Mouse (Mus musculus): Measurements from ENCODE around the gene Hnf4a. TPM values are rescaled to one million over a fixed set of nuclear protein-coding genes. Genes with fewer than 3 reads are reported as not detected.

Gene Hnf4a
- total and polyA plus RNA-seq, 3 experiments = 0.39 to 1.1 TPM; not detected in 1

GRCm38 (mm10) chr2:163534958-163535524 is 28.4 kb downstream of the Hnf4a start (continued):
- TF ChIP-seq TAL1 (IDR thresholded peaks at IDR 0.05; ENCODE audit: low read length) (no peak), TCF12 (IDR thresholded peaks at IDR 0.05; ENCODE audit: low read depth, low read length) (peak; percentile 50), KAT2A (conservative IDR thresholded peaks at IDR 0.05; ENCODE audit: low read depth, low read length) (no peak)

GRCm38 (mm10) chr2:163537443-163537842 is 30.8 kb downstream of the Hnf4a start:
- Histone ChIP-seq H3K9me3 (replicated peaks; ENCODE audit: insufficient read depth, low read length) (no peaks in the 10 kb centered on the region), H3K27ac (ENCODE audit: control insufficient read depth, low read depth, low read length) (no peak overlapping the region), H3K4me1 (ENCODE audit: control insufficient read depth in 1 of 2, insufficient read depth in 2 of 2, low read length in 2 of 2) (peaks cover 5 to 18% of the 10 kb centered on the region in 2 experiments; a peak in 3 of 4 replicates), H3K79me2 (ENCODE audit: control insufficient read depth, insufficient read depth, low read length, poor library complexity) (no peaks in the 10 kb centered on the region), H3K27me3 (ENCODE audit: control insufficient read depth in 1 of 2, insufficient read depth in 2 of 2, low read length in 2 of 2) (no peaks in the 10 kb centered on the region; a peak in 2 of 4 replicates), H3K9ac (ENCODE audit: control insufficient read depth, low read depth, low read length, poor library complexity, severe bottlenecking) (no peak overlapping the region), H3K36me3 (ENCODE audit: control insufficient read depth in 1 of 2, insufficient read depth in 2 of 2, low read length in 2 of 2) (peaks cover 0 to 5% of the 10 kb centered on the region in 2 experiments; a peak in 2 of 4 replicates), H3K4me3 (ENCODE audit: control insufficient read depth in 1 of 2, insufficient read depth in 1 of 2, low read depth in 2 of 2, low read length in 2 of 2) (no peak overlapping the region)
- DNase-seq (ENCODE audit: low read depth, low spot score) = no peak
- TF ChIP-seq MYC (IDR thresholded peaks at IDR 0.05; ENCODE audit: low read depth, low read length) = no peak
- TF ChIP-seq GATA1 (IDR thresholded peaks at IDR 0.05; ENCODE audit: low read depth, low read length) = no peak
- no peak for TF ChIP-seq TCF12 (IDR thresholded peaks at IDR 0.05; ENCODE audit: low read depth, low read length)
- no peak for TF ChIP-seq POLR2AphosphoS5 (IDR thresholded peaks at IDR 0.05; ENCODE audit: borderline replicate concordance, low read depth, low read length)
- TF ChIP-seq USF2 (IDR thresholded peaks at IDR 0.05; ENCODE audit: borderline replicate concordance in 1 of 2, insufficient read depth in 1 of 2, low read depth in 1 of 2, low read length in 2 of 2) = no peak
- no peak for TF ChIP-seq MAX (IDR thresholded peaks at IDR 0.05; ENCODE audit: low read length)
- no peak for TF ChIP-seq CTCF (IDR thresholded peaks at IDR 0.05 in 2 of 3, conservative IDR thresholded peaks at IDR 0.05 in 1 of 3; ENCODE audit: control insufficient read depth in 1 of 3, insufficient read depth in 1 of 3, low read depth in 2 of 3, low read length in 3 of 3, poor library complexity in 1 of 3, severe bottlenecking in 1 of 3)
- TF ChIP-seq ZMIZ1 (IDR thresholded peaks at IDR 0.05; ENCODE audit: low read depth, low read length) = no peak
- no peak for TF ChIP-seq CHD1 (IDR thresholded peaks at IDR 0.05; ENCODE audit: low read depth, low read length)
- TF ChIP-seq ETS1 (IDR thresholded peaks at IDR 0.05; ENCODE audit: low read depth, low read length) = no peak
- TF ChIP-seq NRF1 (IDR thresholded peaks at IDR 0.05; ENCODE audit: insufficient read depth, low read depth, low read length, poor library complexity, severe bottlenecking) = no peak

GRCm38 (mm10) chr2:163538410-163538809 is 31.8 kb downstream of the Hnf4a start:
- Histone ChIP-seq H3K4me1 (ENCODE audit: control insufficient read depth in 1 of 2, insufficient read depth in 2 of 2, low read length in 2 of 2) (peaks cover 5 to 15% of the 10 kb centered on the region in 2 experiments; a peak in 3 of 4 replicates), H3K27ac (ENCODE audit: control insufficient read depth, low read depth, low read length) (no peak overlapping the region), H3K36me3 (ENCODE audit: control insufficient read depth in 1 of 2, insufficient read depth in 2 of 2, low read length in 2 of 2) (peaks cover 0 to 5% of the 10 kb centered on the region in 2 experiments; a peak in 2 of 4 replicates), H3K79me2 (ENCODE audit: control insufficient read depth, insufficient read depth, low read length, poor library complexity) (no peaks in the 10 kb centered on the region), H3K9ac (ENCODE audit: control insufficient read depth, low read depth, low read length, poor library complexity, severe bottlenecking) (no peak overlapping the region), H3K4me3 (ENCODE audit: control insufficient read depth in 1 of 2, insufficient read depth in 1 of 2, low read depth in 2 of 2, low read length in 2 of 2) (no peak overlapping the region), H3K27me3 (ENCODE audit: control insufficient read depth in 1 of 2, insufficient read depth in 2 of 2, low read length in 2 of 2) (no peaks in the 10 kb centered on the region; a peak in 2 of 4 replicates), H3K9me3 (replicated peaks; ENCODE audit: insufficient read depth, low read length) (no peaks in the 10 kb centered on the region)
- TF ChIP-seq POLR2A (IDR thresholded peaks at IDR 0.05; ENCODE audit: control insufficient read depth in 1 of 2, insufficient read depth in 1 of 2, low read depth in 1 of 2, low read length in 2 of 2, poor library complexity in 1 of 2) = no peak
- no peak for TF ChIP-seq GATA1 (IDR thresholded peaks at IDR 0.05; ENCODE audit: low read depth, low read length)
- no peak for TF ChIP-seq JUND (IDR thresholded peaks at IDR 0.05; ENCODE audit: low read depth, low read length)
- no peak for TF ChIP-seq HCFC1 (IDR thresholded peaks at IDR 0.05; ENCODE audit: low read depth, low read length)
- TF ChIP-seq RAD21 (IDR thresholded peaks at IDR 0.05; ENCODE audit: low read depth, low read length) = no peak
- no peak for TF ChIP-seq SIN3A (IDR thresholded peaks at IDR 0.05; ENCODE audit: low read length)
- no peak for TF ChIP-seq KAT2A (conservative IDR thresholded peaks at IDR 0.05; ENCODE audit: low read depth, low read length)
- no peak for TF ChIP-seq MAX (IDR thresholded peaks at IDR 0.05; ENCODE audit: low read length)
- TF ChIP-seq USF1 (IDR thresholded peaks at IDR 0.05; ENCODE audit: low read depth, low read length) = no peak
- TF ChIP-seq SMC3 (IDR thresholded peaks at IDR 0.05; ENCODE audit: low read depth, low read length) = no peak
- DNase-seq (ENCODE audit: low read depth, low spot score) = no peak

All from MEL (cell line).